Mouse (Mus musculus): Measurements from ENCODE around the gene Abcb6. TPM values are rescaled to one million over a fixed set of nuclear protein-coding genes. Genes with fewer than 3 reads are reported as not detected.

The Abcb6 gene
- polyA plus RNA-seq, 1 experiment = 34.9 TPM

DNA sequence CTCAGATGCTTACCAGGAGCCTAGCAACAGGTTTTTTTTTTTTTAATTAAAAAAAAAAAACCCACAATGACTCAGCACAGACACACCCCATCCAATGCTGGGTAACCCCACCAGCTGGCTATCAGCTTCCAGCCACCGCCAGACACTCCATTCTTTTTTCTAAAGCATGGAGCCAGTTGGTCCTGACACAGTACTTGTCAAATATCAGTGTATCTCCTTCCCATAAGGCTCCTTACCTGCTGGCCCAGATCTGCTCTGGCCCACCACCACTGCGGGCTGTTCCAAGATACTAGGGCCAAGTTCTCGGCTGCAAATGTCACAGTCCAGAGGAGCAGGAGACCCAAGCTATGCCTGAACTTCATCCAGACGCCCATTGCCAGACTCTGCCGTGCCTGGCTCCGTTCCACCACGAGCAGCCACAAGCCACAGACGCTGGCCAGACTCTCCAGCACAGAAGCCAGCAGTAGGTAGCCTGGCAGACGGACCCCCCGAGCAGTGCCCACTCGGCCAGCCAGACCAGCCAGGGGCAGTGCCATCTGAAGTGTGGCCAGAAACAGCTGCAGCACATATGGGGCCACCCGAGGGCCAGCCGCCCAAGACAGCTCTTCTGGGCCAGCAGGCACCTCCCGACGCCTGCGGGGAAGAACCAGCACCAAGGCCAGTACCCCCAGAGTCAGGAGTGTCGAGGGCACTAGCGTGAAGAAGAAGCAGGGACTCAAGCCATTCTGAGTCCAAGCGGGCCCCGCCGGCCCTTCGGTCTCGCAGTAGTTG is 673 bp downstream of the Abcb6 start:
- TF ChIP-seq MYOD1 (IDR thresholded peaks at IDR 0.05; ENCODE audit: control insufficient read depth, insufficient read length, low read depth) (peak; percentile 45), MAX (IDR thresholded peaks at IDR 0.05) (no peak), CEBPB (IDR thresholded peaks at IDR 0.05; ENCODE audit: low read depth) (no peak), FOSL1 (IDR thresholded peaks at IDR 0.05; ENCODE audit: insufficient read depth, low read length, poor library complexity, severe bottlenecking) (peak; percentile 31)
- H3K4me3 ChIP-seq (ENCODE audit: insufficient read depth, poor library complexity, severe bottlenecking) = peak overlapping the region; percentile 41
- no peaks in the 10 kb centered on the region for H3K27me3 ChIP-seq (ENCODE audit: control insufficient read depth, insufficient read depth, insufficient read length)
- peaks cover 16% of the 10 kb centered on the region for H3K36me3 ChIP-seq (ENCODE audit: control insufficient read depth, insufficient read depth)
- peak overlapping the region; percentile 56 for H3ac ChIP-seq (ENCODE audit: control insufficient read depth, insufficient read length, low read depth)
- H3K79me2 ChIP-seq (ENCODE audit: control insufficient read depth, insufficient read depth) = peaks cover 15% of the 10 kb centered on the region
- H3K79me3 ChIP-seq (ENCODE audit: low read depth) = no peaks in the 10 kb centered on the region

DNA sequence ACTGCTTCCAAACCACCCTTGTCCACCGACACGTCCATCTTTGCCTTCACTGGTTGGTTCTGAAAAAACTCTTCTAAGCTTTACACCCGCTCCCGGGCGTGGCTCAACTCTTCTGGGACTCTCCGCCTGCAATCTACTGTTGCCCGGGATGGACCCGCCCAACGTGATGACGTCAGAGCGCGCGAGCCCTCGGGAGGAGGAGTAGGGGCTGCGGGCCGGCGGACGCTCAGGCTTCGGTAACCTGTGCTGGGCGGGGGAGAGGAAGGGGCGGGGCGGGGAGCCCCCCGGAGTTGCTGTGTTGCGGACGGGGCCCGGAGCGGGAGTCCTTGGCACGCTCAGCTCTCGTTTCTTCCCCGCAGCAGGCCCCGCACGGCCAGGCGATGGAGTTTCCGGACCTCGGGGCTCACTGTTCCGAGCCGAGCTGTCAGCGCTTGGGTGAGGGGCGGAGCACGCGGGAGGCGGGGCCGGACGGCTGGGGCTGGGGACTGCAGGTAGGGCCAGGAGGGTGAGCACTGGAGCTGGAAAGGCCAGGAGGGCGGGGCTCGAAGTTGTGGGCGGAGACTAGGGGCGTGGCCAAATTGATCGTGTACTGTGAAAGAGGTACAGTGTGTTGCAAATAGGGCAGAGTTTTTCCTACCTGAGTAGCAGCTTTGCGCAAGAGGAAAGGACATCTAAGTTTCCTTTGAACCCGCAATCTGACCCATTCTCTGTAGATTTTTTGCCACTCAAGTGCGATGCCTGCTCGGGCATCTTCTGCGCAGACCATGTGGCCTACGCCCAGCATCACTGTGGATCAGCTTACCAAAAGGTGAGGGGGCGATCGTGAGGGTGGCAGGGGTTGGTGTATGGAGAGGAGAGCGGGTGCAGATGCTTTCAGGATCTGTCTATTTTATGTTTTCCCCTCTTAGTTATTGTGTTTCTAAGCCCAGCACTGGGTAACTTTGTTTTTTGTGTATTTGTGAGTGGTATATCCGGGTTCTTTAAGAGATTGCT is 11.4 kb downstream of the Abcb6 start, which contains the start of gene Zfand2b:
TSS of gene Zfand2b (plus strand) at position 175 of the 993 bp plus-strand sequence.
- Histone ChIP-seq H3K79me2 (ENCODE audit: control insufficient read depth, insufficient read depth) (no peaks in the 10 kb centered on the region), H3K4me3 (ENCODE audit: insufficient read depth, poor library complexity, severe bottlenecking) (peak within 1 kb of the TSS; percentile 42), H3ac (ENCODE audit: control insufficient read depth, insufficient read length, low read depth) (peak within 1 kb of the TSS; percentile 70), H3K79me3 (ENCODE audit: low read depth) (no peaks in the 10 kb centered on the region), H3K27me3 (ENCODE audit: control insufficient read depth, insufficient read depth, insufficient read length) (no peaks in the 10 kb centered on the region), H3K36me3 (ENCODE audit: control insufficient read depth, insufficient read depth) (peaks cover 29% of the 10 kb centered on the region)
- TF ChIP-seq CTCF (IDR thresholded peaks at IDR 0.05; ENCODE audit: control insufficient read depth, insufficient read depth, insufficient read length) (no peak), CEBPB (IDR thresholded peaks at IDR 0.05; ENCODE audit: low read depth) (no peak), MYOD1 (IDR thresholded peaks at IDR 0.05; ENCODE audit: control insufficient read depth, insufficient read length, low read depth) (no peak)

DNA sequence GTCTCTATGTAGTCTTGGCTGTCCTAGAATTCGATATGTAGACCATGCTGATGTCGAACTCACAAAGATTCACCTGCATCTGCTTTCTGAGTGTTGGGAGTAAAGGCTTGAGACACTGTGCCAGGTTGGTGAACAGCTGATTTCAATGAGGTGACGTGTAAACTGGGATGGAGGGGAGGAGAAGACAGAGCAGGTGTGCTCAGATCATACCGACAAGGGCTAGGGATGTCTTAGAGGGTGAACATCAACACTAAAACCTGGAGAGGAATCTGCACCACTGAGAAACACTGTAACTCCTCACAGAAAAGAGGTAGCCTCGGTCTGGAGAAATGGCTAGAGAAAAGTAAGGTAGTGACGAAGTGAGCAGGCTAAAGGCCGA is 12.1 kb downstream of the Abcb6 start:
- peaks cover 24% of the 10 kb centered on the region for H3K36me3 ChIP-seq (ENCODE audit: control insufficient read depth, insufficient read depth)
- H3K79me2 ChIP-seq (ENCODE audit: control insufficient read depth, insufficient read depth) = no peaks in the 10 kb centered on the region
- TF ChIP-seq FOSL1 (IDR thresholded peaks at IDR 0.05; ENCODE audit: insufficient read depth, low read length, poor library complexity, severe bottlenecking) = no peak
- no peak for TF ChIP-seq USF1 (IDR thresholded peaks at IDR 0.05; ENCODE audit: low read depth)
- TF ChIP-seq CEBPB (IDR thresholded peaks at IDR 0.05; ENCODE audit: low read depth) = no peak
- no peak for TF ChIP-seq MYOD1 (IDR thresholded peaks at IDR 0.05; ENCODE audit: control insufficient read depth, insufficient read length, low read depth)
- TF ChIP-seq MYOG (IDR thresholded peaks at IDR 0.05; ENCODE audit: control insufficient read depth, extremely low read depth, insufficient read length) = no peak
- TF ChIP-seq CTCF (IDR thresholded peaks at IDR 0.05; ENCODE audit: control insufficient read depth, insufficient read depth, insufficient read length) = no peak
- no peak for TF ChIP-seq MAX (IDR thresholded peaks at IDR 0.05)
- peak overlapping the region; percentile 56 for H3ac ChIP-seq (ENCODE audit: control insufficient read depth, insufficient read length, low read depth)
- no peaks in the 10 kb centered on the region for H3K27me3 ChIP-seq (ENCODE audit: control insufficient read depth, insufficient read depth, insufficient read length)
- H3K4me3 ChIP-seq (ENCODE audit: insufficient read depth, poor library complexity, severe bottlenecking) = peak overlapping the region; percentile 42
- no peaks in the 10 kb centered on the region for H3K79me3 ChIP-seq (ENCODE audit: low read depth)

DNA sequence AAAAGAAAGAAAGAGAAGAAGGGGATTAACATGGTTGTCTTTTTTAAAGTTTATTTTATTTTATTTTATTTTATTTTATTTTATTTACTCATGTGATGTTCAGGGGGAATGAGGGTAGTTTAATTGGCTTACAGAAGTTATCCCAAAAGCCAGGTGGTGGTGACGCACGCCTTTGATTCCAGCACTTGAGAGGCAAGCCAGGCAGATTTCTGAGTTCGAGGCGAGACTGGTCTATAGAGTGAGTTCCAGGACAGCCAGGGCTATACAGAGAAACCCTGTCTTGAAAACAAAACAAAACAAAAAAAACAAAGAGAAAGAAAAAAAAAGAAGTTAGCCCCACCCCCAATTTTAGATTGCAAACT is 20.0 kb downstream of the Abcb6 start:
- TF ChIP-seq CEBPB (IDR thresholded peaks at IDR 0.05; ENCODE audit: low read depth) = no peak
- no peak for TF ChIP-seq MYOG (IDR thresholded peaks at IDR 0.05; ENCODE audit: control insufficient read depth, extremely low read depth, insufficient read length)
- no peak for TF ChIP-seq CTCF (IDR thresholded peaks at IDR 0.05; ENCODE audit: control insufficient read depth, insufficient read depth, insufficient read length)
- no peak for TF ChIP-seq FOSL1 (IDR thresholded peaks at IDR 0.05; ENCODE audit: insufficient read depth, low read length, poor library complexity, severe bottlenecking)
- no peak for TF ChIP-seq MYOD1 (IDR thresholded peaks at IDR 0.05; ENCODE audit: control insufficient read depth, insufficient read length, low read depth)
- no peak for TF ChIP-seq USF1 (IDR thresholded peaks at IDR 0.05; ENCODE audit: low read depth)
- TF ChIP-seq MAX (IDR thresholded peaks at IDR 0.05) = no peak
- H3K27me3 ChIP-seq (ENCODE audit: control insufficient read depth, insufficient read depth, insufficient read length) = no peaks in the 10 kb centered on the region
- no peak overlapping the region for H3K4me3 ChIP-seq (ENCODE audit: insufficient read depth, poor library complexity, severe bottlenecking)
- H3K79me2 ChIP-seq (ENCODE audit: control insufficient read depth, insufficient read depth) = no peaks in the 10 kb centered on the region
- no peaks in the 10 kb centered on the region for H3K79me3 ChIP-seq (ENCODE audit: low read depth)
- no peaks in the 10 kb centered on the region for H3K36me3 ChIP-seq (ENCODE audit: control insufficient read depth, insufficient read depth)
- no peak overlapping the region for H3ac ChIP-seq (ENCODE audit: control insufficient read depth, insufficient read length, low read depth)

DNA sequence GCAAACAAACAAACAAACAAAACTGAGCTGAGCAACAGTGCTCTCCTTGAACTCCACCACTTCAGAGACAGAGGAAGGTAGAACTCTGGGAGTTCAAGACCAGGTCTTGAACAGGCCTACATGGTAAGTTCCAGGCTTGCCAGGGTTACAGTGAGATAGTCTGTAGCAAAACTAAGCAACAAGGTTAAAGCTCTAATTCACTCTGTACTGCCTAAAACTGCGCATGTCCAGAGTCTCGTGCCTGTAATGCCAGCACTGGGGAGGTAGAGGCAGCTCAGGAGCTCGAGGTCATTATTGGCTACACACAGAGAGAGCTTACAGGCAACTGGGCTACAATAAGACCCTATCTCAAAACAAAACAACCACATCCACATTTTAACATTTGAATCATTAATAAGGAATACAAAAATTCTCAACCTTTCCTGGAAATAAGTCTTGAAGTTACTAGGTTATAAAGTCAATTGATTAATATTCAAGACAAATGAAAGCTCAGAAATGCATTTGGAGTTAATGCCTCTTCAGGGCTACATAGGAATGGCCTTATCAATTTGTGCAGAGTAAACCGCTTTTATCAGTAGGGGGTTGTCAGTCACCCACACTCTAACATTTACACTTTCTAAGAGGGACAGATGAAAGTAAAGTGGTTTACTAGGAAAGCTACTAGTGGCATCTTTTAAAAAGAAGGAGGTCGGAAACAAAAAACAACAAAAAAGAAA is 20.5 kb downstream of the Abcb6 start:
- Histone ChIP-seq H3K79me3 (ENCODE audit: low read depth) (no peaks in the 10 kb centered on the region), H3ac (ENCODE audit: control insufficient read depth, insufficient read length, low read depth) (no peak overlapping the region), H3K27me3 (ENCODE audit: control insufficient read depth, insufficient read depth, insufficient read length) (no peaks in the 10 kb centered on the region), H3K36me3 (ENCODE audit: control insufficient read depth, insufficient read depth) (no peaks in the 10 kb centered on the region), H3K4me3 (ENCODE audit: insufficient read depth, poor library complexity, severe bottlenecking) (no peak overlapping the region), H3K79me2 (ENCODE audit: control insufficient read depth, insufficient read depth) (no peaks in the 10 kb centered on the region)
- TF ChIP-seq MYOD1 (IDR thresholded peaks at IDR 0.05; ENCODE audit: control insufficient read depth, insufficient read length, low read depth) (no peak), MAX (IDR thresholded peaks at IDR 0.05) (no peak), CEBPB (IDR thresholded peaks at IDR 0.05; ENCODE audit: low read depth) (no peak), MYOG (IDR thresholded peaks at IDR 0.05; ENCODE audit: control insufficient read depth, extremely low read depth, insufficient read length) (no peak), USF1 (IDR thresholded peaks at IDR 0.05; ENCODE audit: low read depth) (no peak), CTCF (IDR thresholded peaks at IDR 0.05; ENCODE audit: control insufficient read depth, insufficient read depth, insufficient read length) (no peak), FOSL1 (IDR thresholded peaks at IDR 0.05; ENCODE audit: insufficient read depth, low read length, poor library complexity, severe bottlenecking) (no peak)
